Mouse (Mus musculus): ENCODE measurements around the gene Lctl. TPM values are rescaled to one million over a fixed set of nuclear protein-coding genes. Genes with fewer than 3 reads are reported as not detected.
"Not testable (repeated sequence)": the region's sequence is repeated elsewhere in the genome, so short reads cannot be mapped to it uniquely, and the experiment has no call there.

Gene Lctl
- total RNA-seq, 2 experiments from 2014 or later = 0.15 TPM; not detected in 1

DNA sequence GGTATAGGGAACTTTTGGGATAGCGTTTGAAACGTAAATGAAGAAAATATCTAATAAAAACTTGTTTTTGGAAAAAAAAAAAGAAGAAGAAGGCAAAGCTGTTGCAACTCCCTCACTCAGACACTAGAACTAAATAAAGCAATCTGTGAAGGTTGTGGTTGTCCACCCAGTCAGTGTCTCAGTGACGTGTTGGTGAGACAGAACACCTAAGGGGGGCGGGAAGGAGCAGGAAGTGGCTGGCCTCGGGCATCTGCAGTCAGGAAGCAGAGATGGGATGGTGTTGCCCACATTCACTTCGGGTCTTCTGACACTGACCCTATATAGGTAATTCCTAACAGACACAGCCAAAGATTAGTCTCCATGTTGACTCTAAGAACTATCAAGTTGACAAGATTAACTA is 1.2 kb upstream of the Lctl start:
- peak; percentile 51 for ATAC-seq (replicated peaks; ENCODE audit: poor library complexity, severe bottlenecking)

GRCm38 (mm10) chr9:64119898-64120297 is 3.0 kb downstream of the Lctl start:
- ATAC-seq (replicated peaks; ENCODE audit: poor library complexity, severe bottlenecking) = peak; percentile 57

GRCm38 (mm10) chr9:64120584-64121277 is 3.8 kb downstream of the Lctl start:
- ATAC-seq (replicated peaks; ENCODE audit: poor library complexity, severe bottlenecking) = peak; percentile 89

GRCm38 (mm10) chr9:64122601-64123000 is 5.7 kb downstream of the Lctl start:
- no peak for ATAC-seq (replicated peaks; ENCODE audit: poor library complexity, severe bottlenecking)

DNA sequence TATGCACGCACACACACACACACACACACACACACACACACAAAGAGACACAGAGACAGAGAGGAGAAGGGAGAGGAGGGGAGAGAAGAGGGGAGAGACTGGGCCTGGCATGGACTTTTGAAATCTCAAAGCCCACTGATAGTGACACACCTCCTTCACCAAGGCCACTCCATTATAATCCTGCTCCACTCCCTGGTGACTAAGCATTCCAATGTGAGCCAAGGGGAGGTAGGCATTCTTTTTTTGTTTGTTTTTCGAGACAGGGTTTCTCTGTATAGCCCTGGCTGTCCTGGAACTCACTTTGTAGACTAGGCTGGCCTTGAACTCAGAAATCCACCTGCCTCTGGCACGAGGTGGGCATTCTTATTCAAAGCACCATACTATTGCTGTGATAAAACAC is 7.9 kb downstream of the Lctl start:
- ATAC-seq (replicated peaks; ENCODE audit: poor library complexity, severe bottlenecking) = not testable (repeated sequence)

- no peak for ATAC-seq (replicated peaks; ENCODE audit: poor library complexity, severe bottlenecking)
Observed at GRCm38 (mm10) chr9:64125307-64125706, 8.4 kb downstream of the Lctl start.

DNA sequence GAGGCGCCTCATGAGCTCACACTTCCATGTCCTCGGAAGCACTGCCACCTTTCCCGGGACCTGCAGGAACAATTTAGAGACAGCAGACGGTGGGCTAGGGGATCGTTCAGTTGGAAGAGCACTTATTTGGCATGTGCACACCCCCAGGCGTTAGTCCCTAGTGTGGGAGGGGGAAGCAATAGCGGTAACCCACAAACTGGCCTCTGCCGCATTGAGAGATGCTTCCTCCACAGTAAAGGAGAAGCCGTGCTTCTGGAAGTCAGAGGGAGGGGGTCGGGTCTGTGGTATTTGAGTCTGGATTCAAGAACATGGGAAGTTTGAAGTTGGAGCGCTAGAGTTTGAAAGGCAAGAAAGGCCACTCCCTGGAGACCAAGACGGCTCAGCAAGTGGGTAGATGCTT is 9.2 kb downstream of the Lctl start:
- peak; percentile 84 for ATAC-seq (replicated peaks; ENCODE audit: poor library complexity, severe bottlenecking)

DNA sequence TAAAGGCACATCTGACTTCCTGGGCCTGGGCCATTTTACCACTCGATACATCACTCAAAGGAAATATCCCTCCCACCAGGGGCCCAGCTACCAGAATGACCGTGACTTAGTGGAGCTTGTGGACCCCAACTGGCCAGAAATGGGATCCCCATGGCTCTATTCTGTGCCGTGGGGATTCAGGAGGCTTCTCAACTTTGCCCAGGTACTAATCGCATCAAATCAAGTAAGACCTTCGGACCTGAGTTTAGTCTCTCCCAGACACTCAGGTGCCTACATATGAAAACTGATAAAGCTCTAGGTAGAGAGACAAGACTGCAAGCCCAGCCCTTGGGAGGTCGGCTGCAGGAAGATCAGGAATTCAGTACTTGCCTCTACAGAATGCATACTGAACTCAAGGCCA is 14.7 kb downstream of the Lctl start:
- no peak for ATAC-seq (replicated peaks; ENCODE audit: poor library complexity, severe bottlenecking)

- ATAC-seq (replicated peaks; ENCODE audit: poor library complexity, severe bottlenecking) = not testable (repeated sequence)
Observed at GRCm38 (mm10) chr9:64138896-64139295, 21.9 kb downstream of the Lctl start.

DNA sequence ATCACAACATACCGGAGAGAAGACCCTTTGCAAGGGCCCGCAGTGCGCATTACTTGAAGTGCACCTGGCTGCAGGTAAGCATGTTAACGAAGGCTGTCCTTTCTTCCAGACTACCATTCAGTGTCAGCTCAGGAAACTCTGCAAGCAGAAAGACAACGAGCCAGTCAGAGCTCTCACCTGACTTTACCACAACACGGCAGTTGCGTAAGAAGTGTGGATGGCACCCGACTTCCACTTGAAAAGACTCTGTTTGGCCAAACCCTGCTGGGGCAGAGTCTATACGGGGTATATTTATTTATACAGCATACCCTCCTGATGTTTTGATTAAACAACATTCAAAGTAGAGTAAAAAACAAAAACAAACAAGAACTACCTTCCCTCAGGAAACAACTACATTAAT is 22.9 kb downstream of the Lctl start:
- ATAC-seq (replicated peaks; ENCODE audit: poor library complexity, severe bottlenecking) = peak; percentile 72

- no peak for ATAC-seq (replicated peaks; ENCODE audit: poor library complexity, severe bottlenecking)
Observed at GRCm38 (mm10) chr9:64156641-64157040, 39.7 kb downstream of the Lctl start.

- no peak for ATAC-seq (replicated peaks; ENCODE audit: poor library complexity, severe bottlenecking)
Observed at GRCm38 (mm10) chr9:64160471-64160870, 43.5 kb downstream of the Lctl start.

GRCm38 (mm10) chr9:64169967-64170366 is 53.0 kb downstream of the Lctl start:
- not testable (repeated sequence) for ATAC-seq (replicated peaks; ENCODE audit: poor library complexity, severe bottlenecking)

DNA sequence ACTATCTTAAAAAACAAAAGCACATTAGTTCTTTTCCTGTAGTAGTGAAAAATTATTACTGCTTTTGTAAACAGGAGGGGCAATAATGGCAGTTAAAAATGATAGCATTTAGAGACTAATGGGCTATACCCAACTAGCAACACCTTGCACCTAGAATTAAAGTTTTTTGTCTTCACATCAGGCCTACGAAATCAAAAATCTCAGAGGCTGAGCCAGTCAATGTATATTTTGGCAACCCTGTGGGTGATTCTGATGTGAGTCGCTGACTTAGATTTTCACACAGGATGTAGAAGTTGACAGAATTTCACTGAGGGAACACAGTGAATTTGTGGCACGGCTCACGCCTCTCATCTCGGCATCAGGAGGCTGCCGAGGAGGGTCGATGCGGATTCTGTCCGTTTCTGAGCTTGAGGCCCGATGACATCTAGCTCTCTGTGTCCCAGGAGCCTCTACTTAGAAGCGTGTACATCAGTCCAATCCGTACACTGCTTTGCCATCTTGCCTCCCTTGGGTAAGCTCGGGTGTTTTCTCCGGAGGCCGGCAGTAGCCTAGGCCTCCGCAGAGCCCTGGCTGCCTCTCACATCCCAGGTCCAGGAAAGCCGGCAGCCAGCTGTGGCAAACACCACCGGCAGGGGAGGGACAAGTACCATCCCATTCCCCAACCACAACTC is 55.3 kb downstream of the Lctl start:
- ATAC-seq (replicated peaks; ENCODE audit: poor library complexity, severe bottlenecking) = no peak

DNA sequence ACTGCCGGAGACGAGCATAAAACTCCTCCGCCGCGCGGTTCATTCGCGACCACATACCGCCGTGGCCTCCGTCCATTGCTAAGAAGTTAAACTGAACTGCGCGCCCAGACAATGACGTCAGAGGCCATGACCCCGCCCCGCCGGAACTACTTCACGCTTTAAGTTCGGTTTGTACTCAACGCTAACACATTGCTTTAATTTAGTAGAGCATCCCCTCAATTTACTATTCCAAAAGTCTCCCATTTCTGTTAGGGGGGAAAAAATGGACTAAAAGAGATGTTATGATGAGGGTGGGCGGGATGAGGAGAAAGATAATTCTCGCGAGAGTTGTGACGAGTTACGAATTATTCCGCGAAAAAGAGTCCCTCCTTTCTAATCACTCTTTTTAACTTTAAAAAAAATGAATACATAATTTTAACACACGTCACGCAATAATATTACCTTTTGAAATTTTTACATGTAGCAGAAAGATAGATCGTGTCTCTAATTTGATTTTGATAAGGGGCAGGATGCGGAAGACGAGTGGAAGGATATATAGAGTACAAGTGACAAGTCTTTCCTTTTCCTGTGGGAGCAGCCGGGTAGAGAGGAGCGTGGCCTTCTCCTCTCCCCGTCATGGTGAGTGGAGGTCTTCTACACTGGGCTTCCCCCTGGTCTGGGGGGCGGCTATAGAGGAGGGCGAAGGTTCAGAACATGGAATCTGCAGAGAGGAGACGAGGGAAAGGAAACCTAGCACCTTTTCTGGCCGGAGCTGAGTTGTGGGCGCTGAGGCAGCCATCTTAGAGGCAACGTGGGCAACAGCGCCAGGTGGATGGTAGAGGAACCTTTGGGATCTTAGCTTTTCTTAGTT is 56.1 kb downstream of the Lctl start, which contains the start of the genes Zwilch and Rpl4:
Zwilch (minus strand) TSS at position 289 of the 850 bp plus-strand sequence.
Rpl4 (plus strand) TSS at position 560 of the 850 bp plus-strand sequence.
- ATAC-seq (replicated peaks; ENCODE audit: poor library complexity, severe bottlenecking) = peak; percentile 83

GRCm38 (mm10) chr9:64173666-64174220 is 56.8 kb downstream of the Lctl start:
- ATAC-seq (replicated peaks; ENCODE audit: poor library complexity, severe bottlenecking) = no peak

GRCm38 (mm10) chr9:64174341-64174740 is 57.4 kb downstream of the Lctl start:
- no peak for ATAC-seq (replicated peaks; ENCODE audit: poor library complexity, severe bottlenecking)

DNA sequence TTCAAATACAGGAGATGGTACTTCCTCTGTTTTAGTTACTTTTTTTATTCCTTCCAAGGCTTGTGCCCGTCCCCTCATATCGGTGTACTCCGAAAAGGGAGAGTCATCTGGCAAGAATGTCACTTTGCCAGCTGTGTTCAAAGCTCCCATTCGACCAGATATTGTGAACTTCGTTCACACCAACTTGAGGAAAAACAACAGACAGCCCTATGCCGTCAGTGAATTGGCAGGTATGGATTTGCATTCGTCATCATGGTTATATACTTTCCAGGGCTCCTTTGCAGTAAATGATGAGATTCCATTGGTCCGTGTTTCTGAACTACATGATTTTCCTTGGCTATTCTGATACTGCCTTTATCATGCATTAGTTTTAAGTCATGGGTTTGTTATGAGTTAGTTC is 57.8 kb downstream of the Lctl start:
- ATAC-seq (replicated peaks; ENCODE audit: poor library complexity, severe bottlenecking) = no peak

DNA sequence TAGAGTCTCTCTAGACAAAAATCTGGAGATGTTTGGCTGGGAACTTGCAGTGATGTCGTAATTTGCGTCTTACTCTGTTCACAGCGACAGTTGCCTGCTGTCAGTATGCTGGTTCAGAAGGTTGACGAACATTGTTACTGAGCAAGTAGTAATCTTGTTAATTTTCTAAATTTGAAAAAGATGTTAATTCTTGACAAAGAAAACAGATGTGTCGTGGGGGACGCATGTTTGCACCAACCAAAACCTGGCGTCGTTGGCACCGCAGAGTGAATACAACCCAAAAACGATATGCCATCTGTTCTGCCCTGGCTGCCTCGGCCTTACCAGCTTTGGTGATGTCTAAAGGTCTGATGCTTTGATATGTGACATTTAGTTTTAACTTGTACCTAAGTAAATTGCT is 58.4 kb downstream of the Lctl start:
- ATAC-seq (replicated peaks; ENCODE audit: poor library complexity, severe bottlenecking) = no peak

DNA sequence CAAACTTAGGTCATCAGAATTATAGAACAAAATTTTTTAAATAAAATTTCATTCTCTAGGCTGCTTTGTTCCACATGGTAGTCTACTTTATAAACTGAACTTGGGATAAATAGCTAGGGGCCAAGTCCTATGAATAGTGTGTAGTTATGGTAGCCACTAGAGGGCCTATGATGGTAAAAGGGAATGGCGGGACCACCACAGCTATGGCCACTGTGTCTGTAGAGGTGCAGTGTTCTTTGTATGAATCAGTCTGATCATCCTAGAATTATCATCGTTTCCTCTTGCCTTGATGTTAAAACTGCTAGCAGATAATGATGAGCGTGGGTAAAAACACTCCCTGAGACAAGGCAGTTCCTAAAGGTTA is 61.6 kb downstream of the Lctl start:
- peak; percentile 50 for ATAC-seq (replicated peaks; ENCODE audit: poor library complexity, severe bottlenecking)
